Mouse (Mus musculus): ENCODE results near the gene Cd93. TPM values are rescaled to one million over a fixed set of nuclear protein-coding genes. Genes with fewer than 3 reads are reported as not detected.
A peak's percentile ranks its signal among the peaks of the same experiment; 100 is the strongest.

Cd93 gene
- polyA plus RNA-seq, 1 experiment, result 7.5 TPM

- no peak for TF ChIP-seq POLR2A (IDR thresholded peaks at IDR 0.05; ENCODE audit: low read depth, low read length)
- no peak for TF ChIP-seq CTCF (IDR thresholded peaks at IDR 0.05; ENCODE audit: extremely low read depth, insufficient read depth, insufficient read length, insufficient replicate concordance)
- 8% methylated on average over 55 of the region's 55 CpGs for WGBS
- peak in 1 of 2 experiments; percentile 40 for DNase-seq (ENCODE audit: low read depth in 1 of 2, low spot score in 2 of 2)
These were observed 36.1 kb downstream of the Cd93 start for GRCm38 (mm10) chr2:148406971-148407869.

GRCm38 (mm10) chr2:148406160-148406970, 37.0 kb downstream of the Cd93 start:
- TF ChIP-seq POLR2A (IDR thresholded peaks at IDR 0.05; ENCODE audit: low read depth, low read length) (no peak), CTCF (IDR thresholded peaks at IDR 0.05; ENCODE audit: extremely low read depth, insufficient read depth, insufficient read length, insufficient replicate concordance) (peak; percentile 22; the same call in 1 of the 2 replicates)
- WGBS, result 16% methylated on average over 34 of the region's 34 CpGs
- Histone ChIP-seq H3K27ac (ENCODE audit: insufficient read depth, low read length) (peak overlapping the region; percentile 39), H3K36me3 (ENCODE audit: control insufficient read depth, insufficient read depth, low read length) (no peaks in the 10 kb centered on the region), H3K27me3 (ENCODE audit: control insufficient read depth, insufficient read depth, low read length) (no peaks in the 10 kb centered on the region), H3K4me1 (ENCODE audit: control insufficient read depth, insufficient read depth, insufficient read length) (no peaks in the 10 kb centered on the region; the same call in 1 of the 2 replicates), H3K4me3 (ENCODE audit: extremely low read depth, insufficient read depth, insufficient read length) (peak overlapping the region; percentile 53)
- peak in 1 of 2 experiments; percentile 62 for DNase-seq (ENCODE audit: low read depth in 1 of 2, low spot score in 2 of 2)

More at GRCm38 (mm10) chr2:148406971-148407869, 36.1 kb downstream of the Cd93 start:
- Histone ChIP-seq H3K4me3 (ENCODE audit: extremely low read depth, insufficient read depth, insufficient read length) (peak overlapping the region; percentile 53), H3K4me1 (ENCODE audit: control insufficient read depth, insufficient read depth, insufficient read length) (no peaks in the 10 kb centered on the region; the same call in 1 of the 2 replicates), H3K27ac (ENCODE audit: insufficient read depth, low read length) (peak overlapping the region; percentile 39), H3K36me3 (ENCODE audit: control insufficient read depth, insufficient read depth, low read length) (no peaks in the 10 kb centered on the region), H3K27me3 (ENCODE audit: control insufficient read depth, insufficient read depth, low read length) (no peaks in the 10 kb centered on the region)

DNA sequence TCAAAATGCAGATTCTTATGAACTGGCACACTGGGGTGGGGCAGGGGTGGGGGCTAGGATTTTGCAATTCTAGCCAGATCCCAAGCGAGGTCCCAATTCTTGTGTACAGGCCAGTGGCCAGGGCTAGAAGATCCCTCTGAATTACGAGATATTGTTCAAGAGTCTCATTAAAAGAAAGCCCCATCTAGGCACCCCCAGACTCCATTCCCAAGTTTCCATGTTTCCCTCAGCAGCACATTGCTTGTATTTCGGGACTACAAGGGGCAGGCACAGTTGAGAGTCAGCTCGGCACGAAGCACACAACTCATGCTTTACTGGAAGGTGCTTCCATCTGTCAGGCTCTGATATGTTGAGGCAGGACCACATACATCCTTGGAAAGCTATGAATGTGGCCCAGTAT, 38.5 kb downstream of the Cd93 start:
- TF ChIP-seq CTCF (IDR thresholded peaks at IDR 0.05; ENCODE audit: extremely low read depth, insufficient read depth, insufficient read length, insufficient replicate concordance), result no peak
- no peak for TF ChIP-seq POLR2A (IDR thresholded peaks at IDR 0.05; ENCODE audit: low read depth, low read length)
- no peaks in the 10 kb centered on the region; the same call in 1 of the 2 replicates for H3K4me1 ChIP-seq (ENCODE audit: control insufficient read depth, insufficient read depth, insufficient read length)
- no peaks in the 10 kb centered on the region for H3K36me3 ChIP-seq (ENCODE audit: control insufficient read depth, insufficient read depth, low read length)
- H3K27me3 ChIP-seq (ENCODE audit: control insufficient read depth, insufficient read depth, low read length), result no peaks in the 10 kb centered on the region
- no peak for DNase-seq (ENCODE audit: low read depth in 1 of 2, low spot score in 2 of 2)
- 85% methylated on average over 5 of the region's 5 CpGs for WGBS
- H3K4me3 ChIP-seq (ENCODE audit: extremely low read depth, insufficient read depth, insufficient read length), result peak overlapping the region; percentile 34; the same call in 1 of the 2 replicates
- H3K27ac ChIP-seq (ENCODE audit: insufficient read depth, low read length), result 0 out of 2 replicates have a peak overlapping the region, but pooled peaks have one; percentile 19

DNA sequence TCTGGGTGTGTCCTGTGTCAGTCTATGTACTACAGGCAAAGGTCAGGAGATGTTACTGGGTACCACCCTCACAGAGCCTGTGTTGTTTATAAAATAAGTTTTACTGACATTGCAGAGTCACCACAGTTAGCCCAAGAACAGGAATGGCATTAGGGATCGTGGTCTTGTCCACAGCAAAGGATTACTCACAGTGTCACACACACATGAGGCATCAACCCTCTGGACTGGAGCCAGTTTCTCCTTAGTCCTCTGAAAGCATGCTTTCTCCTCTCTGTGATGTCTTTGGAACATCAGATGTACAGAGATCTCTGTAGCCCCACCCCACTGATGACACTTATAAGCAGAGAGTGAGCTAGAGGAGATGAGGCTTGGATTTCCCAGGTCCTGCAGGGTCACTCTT, 41.1 kb downstream of the Cd93 start:
- TF ChIP-seq POLR2A (IDR thresholded peaks at IDR 0.05; ENCODE audit: low read depth, low read length) (no peak), CTCF (IDR thresholded peaks at IDR 0.05; ENCODE audit: extremely low read depth, insufficient read depth, insufficient read length, insufficient replicate concordance) (no peak)
- Histone ChIP-seq H3K36me3 (ENCODE audit: control insufficient read depth, insufficient read depth, low read length) (no peaks in the 10 kb centered on the region), H3K27me3 (ENCODE audit: control insufficient read depth, insufficient read depth, low read length) (no peaks in the 10 kb centered on the region), H3K4me1 (ENCODE audit: control insufficient read depth, insufficient read depth, insufficient read length) (no peaks in the 10 kb centered on the region; the same call in 1 of the 2 replicates), H3K27ac (ENCODE audit: insufficient read depth, low read length) (no peak overlapping the region), H3K4me3 (ENCODE audit: extremely low read depth, insufficient read depth, insufficient read length) (no peak overlapping the region)
- 73% methylated on average over 1 of the region's 1 CpGs for WGBS
- DNase-seq (ENCODE audit: low read depth in 1 of 2, low spot score in 2 of 2), result no peak

- Histone ChIP-seq H3K4me3 (ENCODE audit: extremely low read depth, insufficient read depth, insufficient read length) (no peak overlapping the region), H3K36me3 (ENCODE audit: control insufficient read depth, insufficient read depth, low read length) (no peaks in the 10 kb centered on the region), H3K27ac (ENCODE audit: insufficient read depth, low read length) (no peak overlapping the region), H3K27me3 (ENCODE audit: control insufficient read depth, insufficient read depth, low read length) (peaks cover 3% of the 10 kb centered on the region), H3K4me1 (ENCODE audit: control insufficient read depth, insufficient read depth, insufficient read length) (peaks cover 9% of the 10 kb centered on the region)
- TF ChIP-seq CTCF (IDR thresholded peaks at IDR 0.05; ENCODE audit: extremely low read depth, insufficient read depth, insufficient read length, insufficient replicate concordance) (no peak), POLR2A (IDR thresholded peaks at IDR 0.05; ENCODE audit: low read depth, low read length) (no peak)
- DNase-seq (ENCODE audit: low read depth in 1 of 2, low spot score in 2 of 2), result no peak
- 89% methylated on average over 5 of the region's 5 CpGs for WGBS
These were observed 44.3 kb downstream of the Cd93 start for GRCm38 (mm10) chr2:148398901-148399685.

DNA sequence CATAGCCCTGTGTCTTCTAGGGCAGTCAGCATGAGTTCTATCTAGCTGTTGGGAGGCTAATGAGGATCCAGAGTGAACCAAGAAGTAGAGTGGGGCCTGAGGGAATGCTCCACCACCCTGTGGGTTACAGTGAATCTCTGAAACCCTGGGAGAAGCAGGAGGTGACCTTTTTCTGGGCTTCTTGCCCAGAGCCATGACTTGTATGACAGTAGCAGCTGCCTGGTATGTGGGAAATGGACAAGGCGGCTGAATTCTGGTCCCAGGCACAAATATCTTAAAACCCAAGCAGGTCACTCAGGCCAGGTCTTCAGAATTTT, 45.6 kb downstream of the Cd93 start:
- no peak overlapping the region for H3K4me3 ChIP-seq (ENCODE audit: extremely low read depth, insufficient read depth, insufficient read length)
- H3K27ac ChIP-seq (ENCODE audit: insufficient read depth, low read length), result 0 out of 2 replicates have a peak overlapping the region, but pooled peaks have one; percentile 17
- no peaks in the 10 kb centered on the region for H3K36me3 ChIP-seq (ENCODE audit: control insufficient read depth, insufficient read depth, low read length)
- WGBS, result 78% methylated on average over 1 of the region's 1 CpGs
- TF ChIP-seq CTCF (IDR thresholded peaks at IDR 0.05; ENCODE audit: extremely low read depth, insufficient read depth, insufficient read length, insufficient replicate concordance) (no peak), POLR2A (IDR thresholded peaks at IDR 0.05; ENCODE audit: low read depth, low read length) (no peak)
- peaks cover 9% of the 10 kb centered on the region for H3K4me1 ChIP-seq (ENCODE audit: control insufficient read depth, insufficient read depth, insufficient read length)
- no peak for DNase-seq (ENCODE audit: low read depth in 1 of 2, low spot score in 2 of 2)
- peaks cover 3% of the 10 kb centered on the region for H3K27me3 ChIP-seq (ENCODE audit: control insufficient read depth, insufficient read depth, low read length)
